Mouse (Mus musculus): ENCODE results near the gene Il33.
A peak's percentile ranks its signal among the peaks of the same experiment; 100 is the strongest.
"Not testable (repeated sequence)": the region's sequence is repeated elsewhere in the genome, so short reads cannot be mapped to it uniquely, and the experiment has no call there.

Il33 gene

DNA sequence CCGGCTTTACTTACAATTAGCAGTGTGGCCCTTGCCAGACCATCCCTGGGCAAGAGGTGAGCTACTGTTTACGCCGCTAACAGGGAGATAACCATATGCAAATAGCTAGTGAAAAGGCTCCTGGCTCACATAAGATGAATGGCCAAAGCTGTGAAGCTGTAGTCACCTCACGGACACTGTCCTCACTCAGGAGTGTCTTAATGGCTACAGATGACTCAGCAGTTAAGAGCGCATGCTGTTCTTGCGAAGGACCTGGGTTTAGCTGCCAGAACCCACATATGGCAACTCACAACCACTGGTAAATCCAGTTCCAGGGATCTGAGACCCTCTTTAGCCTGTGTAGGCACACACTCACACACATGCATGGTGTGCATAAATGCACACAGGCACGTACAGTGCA is 16.3 kb downstream of the Il33 start:
- no peak for DNase-seq

DNA sequence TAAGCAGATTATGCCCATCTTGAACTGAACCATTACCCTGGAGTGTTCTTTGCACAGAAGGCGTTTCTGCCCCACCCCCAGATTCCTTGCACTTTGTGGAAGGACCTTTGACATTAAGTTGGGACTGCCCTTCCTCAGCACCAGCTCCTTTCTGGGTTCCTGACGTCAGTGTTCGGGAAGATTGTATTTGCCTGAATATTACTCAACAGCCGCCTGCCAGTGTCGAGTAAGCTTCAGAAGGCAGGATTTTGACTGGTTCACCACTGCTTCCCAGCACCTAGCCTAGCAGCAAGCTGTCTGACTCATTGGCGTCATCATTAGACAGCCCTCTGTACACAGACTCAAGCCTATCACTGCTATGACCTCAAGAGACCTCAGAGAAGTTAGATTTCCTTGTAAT is 17.4 kb downstream of the Il33 start:
- no peak for DNase-seq

DNA sequence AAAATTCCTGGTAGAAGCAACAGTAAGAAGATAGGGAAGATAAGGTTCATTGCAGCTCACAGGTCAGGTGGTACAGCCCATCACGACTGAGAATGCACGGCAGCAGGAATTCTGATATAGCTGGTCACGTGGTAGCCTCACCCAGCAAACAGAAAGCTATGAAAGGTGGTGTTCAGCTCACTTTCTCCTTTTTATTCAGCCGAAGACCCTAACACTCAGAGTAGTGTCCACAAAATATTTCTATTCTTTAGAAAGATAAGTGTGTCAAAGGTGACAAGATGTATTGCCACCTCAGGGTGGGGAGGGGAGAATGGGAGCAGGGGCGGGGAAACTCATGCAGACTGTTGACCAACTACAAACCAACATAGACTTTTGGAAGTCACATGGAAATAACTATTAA is 19.5 kb downstream of the Il33 start:
- no peak for DNase-seq

DNA sequence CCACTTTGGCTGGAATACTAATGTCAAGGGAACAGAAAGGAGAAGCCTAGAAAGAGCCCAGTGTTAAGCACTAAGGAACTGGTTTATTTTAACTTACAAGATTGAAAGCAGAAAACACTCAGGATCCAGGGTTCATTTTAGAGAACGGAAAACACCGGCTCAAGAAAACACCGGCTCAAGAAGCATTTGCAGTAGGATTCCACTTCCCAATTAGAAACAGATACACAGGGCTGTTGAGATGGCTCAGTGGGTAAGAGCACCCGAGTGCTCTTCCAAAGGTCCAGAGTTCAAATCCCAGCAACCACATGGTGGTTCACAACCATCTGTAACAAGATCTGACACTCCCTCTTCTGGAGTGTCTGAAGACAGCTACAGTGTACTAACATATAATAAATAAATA is 20.0 kb downstream of the Il33 start:
- DNase-seq: not testable (repeated sequence)

DNA sequence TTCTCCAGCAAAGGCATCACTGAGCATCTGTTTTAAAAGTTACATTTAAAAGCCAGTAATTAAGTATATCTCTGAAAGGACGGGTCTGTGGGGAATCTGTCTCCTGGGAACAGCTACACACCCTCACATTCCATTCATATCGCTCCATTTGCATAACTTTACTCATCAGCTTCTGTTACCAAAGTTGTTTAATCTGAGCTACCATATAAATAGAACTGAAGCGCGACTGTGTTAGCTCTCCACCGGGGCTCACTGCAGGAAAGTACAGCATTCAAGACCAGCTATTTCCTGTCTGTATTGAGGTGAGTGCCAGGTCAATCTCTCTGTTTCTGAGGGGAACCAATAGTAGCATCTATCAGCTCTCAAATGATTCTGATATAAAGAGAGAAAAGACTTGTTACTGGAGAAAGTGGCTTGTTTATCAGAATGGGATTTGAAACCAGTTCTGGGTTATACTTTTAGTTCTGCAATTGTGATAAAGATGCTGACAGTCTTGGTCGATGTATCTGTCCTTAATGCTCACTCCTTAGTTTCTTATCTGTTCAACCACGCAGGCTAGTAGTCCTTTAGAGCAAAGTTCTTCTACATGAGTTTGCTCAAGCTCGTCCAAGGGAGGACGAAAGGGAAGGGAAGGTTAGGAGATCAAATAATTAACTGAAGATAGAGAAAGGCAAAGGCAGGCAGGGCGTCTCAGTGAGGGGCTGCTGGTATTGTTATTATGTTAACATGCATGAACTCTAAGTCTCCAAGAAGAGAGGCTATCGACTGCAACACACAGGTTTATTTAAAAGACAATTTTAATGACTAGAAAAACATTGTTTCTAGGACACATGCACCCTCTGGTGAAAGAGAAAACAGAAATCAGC is 20.9 kb downstream of the Il33 start:
- DNase-seq: no peak

DNA sequence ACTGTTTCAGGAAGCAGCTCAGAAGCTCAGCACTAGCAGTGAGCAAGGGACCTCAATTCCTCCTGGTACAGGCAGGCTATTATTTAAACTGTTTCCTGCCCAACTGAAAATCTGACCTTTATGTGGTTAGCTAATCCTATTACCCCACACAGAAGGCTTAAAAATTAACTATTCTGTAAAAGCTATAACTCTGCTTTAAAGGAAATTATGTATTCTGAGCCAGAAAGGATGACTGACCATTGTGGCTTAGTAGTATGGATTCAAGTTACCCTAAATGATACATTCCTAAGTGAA is 21.5 kb downstream of the Il33 start:
- no peak for DNase-seq

DNA sequence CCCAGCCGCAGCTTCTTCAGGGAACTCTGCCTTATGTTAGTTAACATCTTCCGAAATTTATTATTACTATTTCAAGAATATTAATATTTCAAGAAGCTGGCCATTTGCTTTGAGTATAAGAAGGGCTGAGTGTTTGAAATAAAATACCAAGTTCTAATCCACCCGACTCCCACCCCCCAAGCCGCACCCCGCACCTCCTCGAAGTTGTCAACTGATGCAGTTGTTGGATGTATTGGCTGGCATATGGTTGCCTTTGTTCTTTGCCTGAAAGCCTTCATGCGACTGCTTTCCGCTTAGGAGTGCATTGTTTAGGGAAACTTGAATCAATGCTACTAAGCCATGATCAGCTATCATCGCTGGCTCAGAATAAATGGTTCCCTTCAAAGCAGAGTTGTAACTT is 22.1 kb downstream of the Il33 start:
- DNase-seq: no peak

DNA sequence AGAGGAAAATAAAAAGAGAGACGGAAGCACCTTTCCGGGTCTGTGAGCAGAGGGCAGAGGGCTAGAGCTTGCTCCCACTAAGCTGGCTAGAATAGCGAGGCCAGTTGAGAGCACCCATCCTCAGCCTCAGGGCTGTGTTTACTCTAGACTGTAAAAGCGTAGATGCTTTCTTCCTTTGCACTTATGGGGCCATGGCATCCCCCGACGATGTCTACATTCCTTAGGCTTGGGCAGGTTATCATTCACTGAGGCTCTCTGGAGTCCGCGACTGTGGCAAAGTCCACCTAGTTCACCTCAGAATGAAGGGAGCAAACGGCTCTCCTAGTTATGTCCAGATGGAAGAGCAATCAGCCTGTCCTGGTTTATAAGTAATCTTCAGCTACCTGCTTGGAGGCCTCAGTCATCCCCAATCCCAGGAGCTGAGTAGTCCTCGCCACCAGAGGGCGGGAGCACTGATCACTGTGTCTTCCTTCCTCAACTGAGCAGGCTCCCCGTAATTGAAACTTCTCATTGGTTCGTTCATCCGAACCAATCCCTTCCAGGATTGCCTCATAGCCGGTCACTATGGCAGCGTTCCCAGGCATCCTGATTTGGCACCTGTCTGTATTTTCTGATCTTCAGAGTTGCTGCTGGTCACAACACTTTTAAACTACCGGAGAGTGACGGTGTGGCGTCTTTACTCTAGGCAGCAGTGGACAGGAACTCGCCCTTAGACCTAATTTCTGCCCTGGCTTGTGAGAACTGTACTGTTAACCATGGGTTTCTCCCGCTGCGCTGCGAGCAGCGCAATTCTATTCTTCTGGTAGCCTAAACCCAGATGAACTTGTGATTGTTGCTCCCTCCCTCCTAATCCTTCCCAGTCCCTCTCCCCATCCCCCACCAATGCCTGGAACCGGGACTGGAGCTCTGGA is 23.2 kb downstream of the Il33 start:
- peak; percentile 52 for DNase-seq

DNA sequence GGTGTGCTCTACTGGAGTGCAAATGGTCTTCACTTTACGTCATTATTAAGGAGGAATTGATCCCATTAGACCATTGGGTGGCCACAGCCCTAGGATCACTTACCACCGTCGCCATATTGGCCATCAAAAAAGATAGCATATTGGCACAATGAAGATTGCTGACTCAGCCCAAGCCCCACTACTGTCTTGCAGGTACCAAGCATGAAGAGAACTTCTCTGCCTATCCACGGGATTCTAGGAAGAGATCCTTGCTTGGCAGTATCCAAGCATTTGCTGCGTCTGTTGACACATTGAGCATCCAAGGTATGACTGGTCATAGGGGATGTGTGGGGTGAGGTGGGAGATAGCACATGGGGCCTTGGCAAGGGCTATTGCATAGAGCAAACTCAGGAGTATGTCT is 27.6 kb downstream of the Il33 start:
- DNase-seq: no peak

DNA sequence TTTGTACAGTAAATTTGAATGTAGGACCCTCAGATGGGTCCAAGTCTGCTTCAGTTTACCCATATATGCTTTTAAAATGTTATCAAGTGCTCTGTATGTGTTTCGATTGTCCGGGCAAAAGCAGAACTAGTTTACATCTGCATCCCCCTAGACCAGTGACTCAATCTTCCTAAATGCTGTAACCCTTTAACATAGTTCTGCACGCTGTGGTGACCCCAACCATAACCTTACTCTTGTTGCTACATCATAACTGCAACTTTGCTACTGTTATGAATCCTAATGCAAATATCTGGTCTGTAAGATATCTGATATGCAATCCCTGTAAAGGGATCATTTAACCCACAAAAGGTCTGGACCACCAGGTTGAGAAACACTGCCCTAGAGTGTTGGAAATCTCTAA is 28.9 kb downstream of the Il33 start:
- DNase-seq: no peak

DNA sequence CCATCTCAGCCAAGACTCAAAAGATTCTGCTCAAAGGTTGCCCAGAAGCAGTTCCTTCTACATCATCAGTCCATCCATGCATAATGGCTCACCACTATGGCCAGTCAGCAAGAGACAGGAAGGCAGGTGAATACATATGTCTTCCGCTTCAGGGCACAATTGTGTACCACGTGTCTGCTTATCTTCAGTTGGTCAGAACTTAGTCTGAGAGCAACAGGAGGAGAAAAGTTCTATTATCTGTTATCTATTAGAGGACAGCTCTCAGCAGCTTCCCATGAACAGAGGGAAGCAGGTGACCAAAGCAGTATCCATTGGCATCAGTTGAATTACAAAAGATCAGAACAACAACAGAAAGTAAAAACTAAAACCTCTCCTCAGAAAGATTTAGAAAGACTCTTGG is 30.5 kb downstream of the Il33 start:
- no peak for DNase-seq

DNA sequence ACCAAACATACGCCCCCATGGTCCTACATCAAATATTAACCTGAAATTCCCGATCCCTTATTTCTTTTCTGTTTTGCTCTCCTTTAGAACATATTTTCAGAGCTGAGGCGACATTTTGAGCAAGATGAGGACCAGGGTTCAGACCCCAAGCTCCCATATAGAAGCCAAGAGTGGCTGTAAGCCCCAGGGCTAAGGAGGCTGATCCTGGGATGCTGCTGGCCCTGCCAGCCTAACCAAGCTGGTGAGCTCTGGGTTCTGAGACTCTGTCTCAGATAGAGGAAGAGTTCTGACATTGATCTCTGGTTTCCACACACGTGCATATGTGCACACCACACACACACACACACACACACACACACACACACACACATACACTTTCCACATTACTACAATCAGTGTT is 36.0 kb downstream of the Il33 start:
- no peak for DNase-seq

DNA sequence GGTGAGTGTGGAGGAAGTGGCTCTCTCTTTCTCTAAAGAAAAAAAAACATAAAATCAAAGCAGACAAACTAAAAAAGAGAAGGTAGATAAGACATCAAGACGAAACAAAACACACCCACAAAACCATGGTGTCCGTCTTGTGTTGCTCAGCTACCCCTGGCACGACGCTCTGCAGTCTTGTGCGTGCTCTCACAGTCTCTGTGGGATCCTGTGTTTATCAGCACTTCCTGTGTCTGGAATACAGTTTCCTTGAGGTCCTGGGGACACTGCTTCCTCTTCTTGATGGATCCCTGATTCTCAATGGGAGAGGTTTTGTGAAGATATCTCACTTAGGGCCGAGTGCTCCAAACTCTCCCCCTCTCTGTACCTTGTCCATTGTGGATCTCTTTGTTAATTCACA is 36.9 kb downstream of the Il33 start:
- no peak for DNase-seq

DNA sequence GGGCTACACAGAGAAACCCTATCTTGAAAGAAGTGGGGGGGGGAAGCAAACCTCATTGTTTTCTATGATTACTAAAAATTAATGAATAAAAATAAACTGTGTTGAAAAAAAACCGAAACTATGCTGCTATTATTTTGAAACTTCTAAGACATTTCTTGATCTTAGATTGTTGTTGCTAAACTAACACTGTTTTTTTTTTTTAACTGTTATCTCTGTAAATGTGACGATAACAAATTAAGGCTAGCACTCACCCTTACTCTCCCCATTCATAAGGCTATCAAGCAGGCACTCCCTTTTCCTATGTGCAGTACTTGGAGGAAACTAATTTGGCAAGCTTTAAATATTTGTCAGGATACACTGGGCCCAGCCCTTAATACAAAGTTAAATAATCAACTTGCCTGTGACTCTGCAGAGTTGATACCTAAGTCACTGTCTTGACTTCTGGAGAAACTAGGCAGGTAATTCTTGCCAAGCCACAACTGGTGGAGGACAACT is 38.7 kb downstream of the Il33 start:
- DNase-seq: no peak

DNA sequence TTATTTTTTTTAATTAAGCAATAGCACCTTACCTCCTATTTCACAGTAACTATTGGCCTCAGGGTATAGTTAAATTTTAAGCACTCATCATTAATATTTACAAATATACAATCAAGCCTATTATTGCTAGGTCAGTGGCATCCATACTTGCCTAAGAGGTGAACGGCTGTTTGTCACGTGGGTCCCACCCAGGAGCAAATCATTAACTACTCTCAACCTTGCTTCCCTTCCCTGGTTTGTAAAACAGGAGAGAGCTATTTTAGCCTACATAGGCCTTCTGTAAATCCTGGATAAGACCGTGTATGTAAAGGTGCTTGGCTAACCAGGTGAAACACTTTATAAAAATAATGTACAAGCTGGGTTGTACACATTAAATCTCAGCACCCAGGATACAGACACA is 43.0 kb downstream of the Il33 start:
- DNase-seq: no peak

DNA sequence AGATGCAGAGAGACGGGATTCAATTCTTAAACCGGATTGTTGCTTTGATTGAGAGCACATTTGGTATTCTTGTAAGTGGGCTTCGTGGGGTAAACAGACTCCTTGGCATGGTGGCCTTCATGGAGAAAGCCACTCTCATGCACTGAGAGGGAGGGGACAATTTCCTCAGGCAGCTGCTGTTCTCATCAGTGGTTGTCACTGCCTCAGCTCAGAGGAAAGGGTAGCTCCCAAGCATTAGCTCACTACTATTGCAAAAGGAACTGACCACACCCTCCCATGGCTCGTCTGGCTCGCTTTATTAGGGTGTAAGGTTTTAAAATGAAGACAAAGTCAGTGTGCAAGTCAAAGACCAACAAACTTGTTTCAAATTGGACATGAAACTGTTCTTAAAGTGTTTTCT is 48.5 kb downstream of the Il33 start:
- DNase-seq: no peak

DNA sequence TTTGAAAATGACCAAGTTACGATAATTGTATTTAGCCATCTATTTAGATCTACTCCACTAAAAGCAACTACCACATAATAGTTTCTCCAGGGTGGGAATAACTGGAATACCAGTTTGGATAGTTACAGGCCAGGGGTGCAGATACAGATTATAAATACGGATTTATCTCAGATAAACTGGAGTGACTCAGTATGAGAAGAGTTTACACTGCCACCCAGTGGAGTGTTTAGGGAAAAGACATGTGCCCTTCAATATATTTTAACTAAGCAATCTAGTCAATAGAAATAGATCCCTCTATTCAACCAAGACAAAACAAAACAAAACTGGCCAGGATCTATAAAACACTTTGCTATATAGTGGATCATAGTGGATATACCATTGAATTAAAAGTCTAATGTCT is 53.9 kb downstream of the Il33 start:
- DNase-seq: no peak

DNA sequence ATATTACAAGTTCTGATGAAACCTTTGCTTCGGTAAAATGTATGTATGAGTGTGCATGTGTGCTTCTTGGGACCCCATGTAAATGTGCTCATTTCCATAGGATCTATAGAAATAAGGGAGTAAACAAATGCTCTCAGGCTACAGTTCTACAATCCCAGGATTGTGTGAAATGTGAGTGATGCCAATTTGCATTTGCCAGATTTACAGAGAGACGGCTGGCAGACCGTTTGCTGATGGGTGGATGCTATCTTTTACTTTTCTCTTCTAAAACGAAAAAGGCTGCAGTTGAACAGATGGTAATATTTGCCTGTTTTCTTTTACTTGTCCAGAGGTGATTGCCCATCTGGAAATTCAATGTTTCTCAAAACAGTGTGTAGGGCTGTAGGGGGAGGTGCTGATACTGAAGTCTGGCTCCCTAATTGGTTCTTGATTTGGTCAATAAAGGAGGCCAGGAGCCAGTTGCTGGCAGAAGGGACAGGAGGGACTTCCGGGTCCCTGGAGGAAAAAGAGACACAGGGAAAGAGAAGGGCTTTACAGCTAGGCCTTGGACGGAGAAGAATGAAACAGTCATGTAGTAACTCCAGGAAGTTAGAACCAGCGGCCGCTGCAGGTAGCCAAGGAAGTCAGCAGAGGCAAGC is 54.7 kb downstream of the Il33 start:
- DNase-seq: no peak

DNA sequence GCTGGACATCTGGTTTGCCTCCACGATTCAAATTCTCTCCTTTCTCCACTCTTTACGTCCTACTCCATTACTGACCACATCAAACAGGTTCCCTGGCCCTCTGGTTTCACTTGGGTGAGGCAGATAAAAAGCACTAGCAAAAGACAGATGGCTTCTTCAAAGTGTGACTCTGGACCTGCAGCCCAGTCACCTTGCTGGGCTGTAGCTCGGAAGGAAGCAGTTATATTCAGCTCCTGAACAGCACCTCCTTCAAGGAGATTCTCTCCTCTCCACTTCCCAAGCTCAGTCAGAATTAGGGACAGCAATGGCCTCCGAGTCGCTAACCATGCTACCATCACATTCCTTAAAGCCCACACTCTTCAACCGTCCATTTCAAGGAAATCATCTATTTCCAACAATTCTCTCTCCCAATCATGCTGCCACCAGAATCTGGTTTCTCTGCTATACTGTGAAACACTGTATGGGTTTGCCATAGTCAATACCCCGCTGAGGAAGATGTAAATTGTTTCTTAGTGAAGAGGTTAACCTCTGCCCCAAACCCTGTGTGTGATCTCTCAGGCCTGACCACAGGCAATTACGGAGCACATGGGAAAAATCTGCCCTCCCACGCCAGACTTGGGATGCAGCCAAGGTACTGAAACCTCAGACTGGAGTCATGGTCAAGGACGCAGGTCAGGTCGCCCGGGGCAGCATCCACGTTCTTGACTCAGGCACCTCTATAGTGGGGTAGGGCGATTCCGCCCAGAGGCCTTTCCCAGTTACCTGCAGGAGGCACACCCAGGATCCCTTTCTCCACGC is 59.5 kb downstream of the Il33 start:
- no peak for DNase-seq

DNA sequence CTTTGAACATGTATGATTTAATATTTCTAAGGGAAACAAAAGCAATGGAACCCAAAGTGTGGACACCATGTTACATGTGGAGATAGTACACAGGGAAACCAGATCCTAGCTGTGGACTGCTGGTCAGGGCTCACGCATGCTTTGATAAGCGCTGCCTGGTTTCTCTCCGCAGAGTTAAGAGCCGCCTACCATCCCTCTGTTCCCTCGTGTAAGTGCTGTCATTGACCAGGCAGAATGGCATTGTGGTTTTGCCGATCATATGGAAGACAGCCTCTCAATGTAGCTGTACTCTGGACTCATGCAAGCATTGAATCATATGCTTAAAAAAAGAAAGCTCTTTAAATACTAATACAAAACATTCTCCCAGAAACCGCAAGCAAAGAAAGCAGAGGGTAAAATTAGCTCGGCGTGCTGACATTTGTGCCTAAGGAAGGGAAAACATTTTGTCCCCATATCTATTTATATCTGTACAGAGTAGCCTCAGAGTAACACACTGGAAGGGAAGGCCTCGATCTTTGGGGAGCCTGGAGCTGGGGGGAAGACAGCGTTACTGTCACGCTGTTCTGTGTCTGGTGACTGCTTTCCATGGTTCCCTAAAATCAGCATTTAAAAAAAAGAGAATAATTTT is 61.7 kb downstream of the Il33 start:
- no peak for DNase-seq

DNA sequence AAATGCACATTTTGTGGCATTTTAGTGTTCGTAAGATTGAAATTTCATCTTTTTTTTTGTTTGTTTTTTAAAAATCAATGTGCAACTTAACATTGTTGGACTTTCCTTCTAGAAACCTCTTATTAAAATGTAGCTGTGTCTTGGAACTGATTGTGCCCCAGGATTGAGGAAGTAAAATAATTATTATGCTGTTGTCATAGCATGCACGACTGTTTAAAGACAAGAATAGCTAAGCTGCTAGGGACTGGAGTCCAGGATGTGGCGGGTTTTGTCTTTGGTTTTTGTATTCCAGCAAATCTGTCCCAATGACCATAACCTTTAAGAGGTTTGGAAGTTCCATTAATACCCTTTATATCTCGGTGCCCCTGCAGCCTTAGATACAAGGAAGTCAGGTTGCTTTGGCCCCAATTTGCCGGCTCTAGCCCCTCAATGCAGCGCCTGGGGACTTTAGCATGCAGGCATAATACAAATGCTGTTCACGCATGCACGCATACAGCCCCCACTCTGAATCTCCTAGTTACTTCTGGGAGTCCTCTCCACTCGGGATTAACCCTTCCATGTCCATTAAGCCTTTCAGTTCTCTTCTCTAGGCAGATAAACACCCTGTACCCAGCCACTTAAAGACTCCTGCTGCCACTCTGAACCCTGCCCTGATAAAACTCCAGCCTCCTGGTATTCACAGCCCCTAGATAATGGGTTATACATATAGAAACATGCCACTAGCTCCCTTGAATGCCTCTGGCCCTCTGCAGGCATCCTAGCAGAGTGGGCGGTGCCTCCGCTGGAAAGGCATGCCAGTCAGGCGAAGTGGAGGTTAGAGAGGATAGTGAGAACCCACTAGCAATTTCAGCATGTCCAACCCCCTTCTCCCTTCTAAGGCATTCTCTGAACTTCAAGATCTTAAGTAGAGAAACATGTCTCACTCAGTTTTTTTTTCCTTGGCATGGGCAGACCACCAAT is 75.8 kb downstream of the Il33 start:
- DNase-seq: no peak

Data from cerebellum, adult 18-20 months (tissue).